Mouse (Mus musculus) adrenal gland, postnatal 25 days (tissue): ENCODE measurements at regions not wholly inside any gene's neighbourhood (a gene's known extent, or its start where the extent isn't known, plus 50 kb on each side); places are given as distances from the start of the nearest gene placed in this dataset.
A peak's percentile ranks its signal among the peaks of the same experiment; 100 is the strongest.

Experiments used
- DNase-seq: peaks from one replicate; pipeline ENCODE4 v3.0.0; 2021; ENCODE audit warnings: mixed read lengths

DNA sequence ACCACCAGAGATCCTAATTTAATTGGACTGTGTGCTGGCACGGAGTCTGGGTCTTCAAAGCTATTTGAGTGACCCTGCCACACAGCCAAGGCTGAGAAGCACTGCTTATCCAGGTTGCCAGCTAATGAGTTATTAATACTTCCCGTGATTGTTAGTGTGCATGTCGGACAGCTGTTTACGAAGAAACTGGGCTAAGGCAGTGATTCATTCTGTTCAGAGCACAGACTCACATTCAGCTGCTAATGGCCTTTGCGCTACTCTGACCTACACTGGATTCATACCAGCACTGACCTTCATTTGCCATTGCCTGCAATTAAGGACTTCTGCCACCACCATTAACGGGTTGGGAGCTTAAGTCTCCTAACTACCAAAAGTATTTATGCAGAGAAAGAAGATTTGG lies 156.7 kb upstream of the Dppa4 start:
- peak; percentile 5 for DNase-seq

GRCm38 (mm10) chr16:48127338-48127737 lies 156.2 kb upstream of the Dppa4 start:
- DNase-seq, result no peak

DNA sequence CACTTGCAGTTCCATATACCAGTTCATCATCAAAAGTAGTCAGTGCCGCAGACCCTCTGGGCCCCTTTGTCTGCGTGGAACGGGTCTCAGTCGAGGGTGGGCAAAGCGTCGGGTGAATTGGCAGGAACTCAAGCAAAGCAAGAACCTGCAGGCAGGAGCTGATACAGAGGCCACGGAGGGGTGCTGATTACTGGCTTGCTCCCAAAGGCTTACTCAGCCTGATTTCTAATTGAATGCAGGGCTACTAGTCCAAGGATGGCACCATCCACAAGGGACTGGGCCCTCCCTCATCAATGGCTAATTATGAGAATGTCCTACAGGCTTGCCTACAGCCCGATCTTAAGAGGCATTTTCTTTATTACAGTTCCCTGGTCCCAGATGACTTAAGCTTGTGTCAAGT lies 128.2 kb upstream of the Dppa4 start:
- no peak for DNase-seq

DNA sequence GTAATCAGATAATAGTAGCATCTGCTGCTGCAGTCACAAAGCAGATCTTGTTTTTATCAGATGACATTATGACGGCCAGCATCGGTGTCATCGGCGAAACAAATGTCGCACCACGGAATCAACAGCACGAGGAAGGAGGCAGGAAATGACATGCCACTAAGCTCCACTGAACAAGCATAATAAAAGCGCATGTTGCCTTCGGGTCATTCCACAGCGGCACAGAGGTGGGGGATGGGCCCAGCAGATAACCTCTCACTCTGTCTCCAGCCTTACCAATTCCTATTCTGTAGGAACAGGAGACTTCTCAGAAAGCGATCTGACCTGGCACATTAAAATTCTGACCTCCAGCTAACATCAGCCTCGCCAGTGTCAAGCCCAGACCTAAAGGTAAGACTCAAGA lies 93.1 kb upstream of the Dppa4 start:
- DNase-seq, result peak; percentile 18

- no peak for DNase-seq
These were observed 91.3 kb upstream of the Dppa4 start for GRCm38 (mm10) chr16:48192197-48192596.

GRCm38 (mm10) chr16:48214976-48215375 lies 68.6 kb upstream of the Dppa4 start:
- DNase-seq, result no peak
